Mouse (Mus musculus) cerebellum, postnatal 4 days (tissue): Measurements from ENCODE around the gene Rnf135.
A peak's percentile ranks its signal among the peaks of the same experiment; 100 is the strongest.
"Not testable (repeated sequence)": the region's sequence is repeated elsewhere in the genome, so short reads cannot be mapped to it uniquely, and the experiment has no call there.

ENCODE experiments used
- DNase-seq, 2 experiments: peaks; one replicate each; pipeline ENCODE4 v3.0.0; 2022; ENCODE audit warnings: low spot score in 2 of 2, mixed read lengths in 1 of 2

Gene Rnf135

GRCm38 (mm10) chr11:80202296-80202695 lies 18.6 kb downstream of the Rnf135 start:
- DNase-seq: no peak

- no peak for DNase-seq
Measured at GRCm38 (mm10) chr11:80204037-80204436, 20.4 kb downstream of the Rnf135 start.

GRCm38 (mm10) chr11:80204941-80205340 lies 21.3 kb downstream of the Rnf135 start:
- no peak for DNase-seq

- no peak for DNase-seq
Measured at GRCm38 (mm10) chr11:80208465-80208859, 24.8 kb downstream of the Rnf135 start.

- peak; percentile 98 to 99 for DNase-seq
Measured at GRCm38 (mm10) chr11:80208860-80209800, 25.5 kb downstream of the Rnf135 start, which contains the start of gene Rhot1. Rhot1 (plus strand) TSS chr11:80209019.

GRCm38 (mm10) chr11:80210321-80210720 lies 26.7 kb downstream of the Rnf135 start:
- DNase-seq: no peak

GRCm38 (mm10) chr11:80212282-80212681 lies 28.6 kb downstream of the Rnf135 start:
- no peak for DNase-seq

- no peak for DNase-seq
Measured at GRCm38 (mm10) chr11:80215291-80215690, 31.6 kb downstream of the Rnf135 start.

- no peak for DNase-seq
Measured at GRCm38 (mm10) chr11:80218657-80219293, 35.1 kb downstream of the Rnf135 start.

GRCm38 (mm10) chr11:80230066-80230465 lies 46.4 kb downstream of the Rnf135 start:
- not testable (repeated sequence) for DNase-seq

GRCm38 (mm10) chr11:80237278-80237677 lies 53.6 kb downstream of the Rnf135 start:
- DNase-seq: no peak

- no peak for DNase-seq
Measured at GRCm38 (mm10) chr11:80238306-80238705, 54.7 kb downstream of the Rnf135 start.

GRCm38 (mm10) chr11:80247026-80247425 lies 63.4 kb downstream of the Rnf135 start:
- no peak for DNase-seq

- DNase-seq: no peak
Measured at GRCm38 (mm10) chr11:80248531-80248930, 64.9 kb downstream of the Rnf135 start.
